Mouse (Mus musculus): ENCODE data around the gene Acap2. TPM values are rescaled to one million over a fixed set of nuclear protein-coding genes. Genes with fewer than 3 reads are reported as not detected.
A peak's percentile ranks its signal among the peaks of the same experiment; 100 is the strongest.

Gene Acap2
- 12.1 and 14.6 TPM in 2 replicates for polyA plus RNA-seq (2015; fragmentation: Nextera tagmentation; extraction: Ambion mirVana)

- Histone ChIP-seq H3K4me1 (replicated peaks) (peaks cover 31% of the 10 kb centered on the region), H3K27me3 (no peaks in the 10 kb centered on the region), H3K36me3 (no peaks in the 10 kb centered on the region), H3K4me2 (peak within 1 kb of the TSS; percentile 68), H3K9ac (peak within 1 kb of the TSS; percentile 95), H3K9me3 (no peaks in the 10 kb centered on the region), H3K27ac (replicated peaks) (peak within 1 kb of the TSS; percentile 95), H3K4me3 (peak within 1 kb of the TSS; percentile 99)
- under 1% methylated on average over 73 of the region's 73 CpGs for WGBS
- peak; percentile 99 for ATAC-seq (ENCODE audit: low read depth)
These were observed at the start of gene Acap2 for GRCm38 (mm10) chr16:31200790-31201567. Gene Acap2, minus strand, starts transcription at chr16:31201245.

GRCm38 (mm10) chr16:31249401-31249800 is 48.4 kb upstream of the Acap2 start:
- no peak overlapping the region for H3K9ac ChIP-seq
- H3K9me3 ChIP-seq = no peaks in the 10 kb centered on the region
- no peak overlapping the region for H3K4me3 ChIP-seq
- peaks cover 8% of the 10 kb centered on the region for H3K36me3 ChIP-seq
- ATAC-seq (ENCODE audit: low read depth) = no peak
- no peaks in the 10 kb centered on the region for H3K4me1 ChIP-seq (replicated peaks)
- no peak overlapping the region for H3K27ac ChIP-seq (replicated peaks)
- H3K27me3 ChIP-seq = no peaks in the 10 kb centered on the region
- 73% methylated on average over 3 of the region's 3 CpGs for WGBS
- no peak overlapping the region for H3K4me2 ChIP-seq

- Histone ChIP-seq H3K4me3 (no peak overlapping the region), H3K27ac (replicated peaks) (peak overlapping the region; percentile 46; the same call in 1 of the 2 replicates), H3K9ac (no peak overlapping the region), H3K27me3 (no peaks in the 10 kb centered on the region), H3K9me3 (no peaks in the 10 kb centered on the region), H3K4me1 (replicated peaks) (no peaks in the 10 kb centered on the region), H3K36me3 (peaks cover 8% of the 10 kb centered on the region), H3K4me2 (no peak overlapping the region)
- 72% methylated on average over 13 of the region's 13 CpGs for WGBS
- no peak for ATAC-seq (ENCODE audit: low read depth)
These were observed 47.7 kb upstream of the Acap2 start for GRCm38 (mm10) chr16:31248717-31249116.

- no peaks in the 10 kb centered on the region for H3K9me3 ChIP-seq
- no peak overlapping the region for H3K27ac ChIP-seq (replicated peaks)
- H3K36me3 ChIP-seq = peaks cover 5% of the 10 kb centered on the region; the same call in 1 of the 2 replicates
- ATAC-seq (ENCODE audit: low read depth) = no peak
- H3K9ac ChIP-seq = no peak overlapping the region
- H3K27me3 ChIP-seq = no peaks in the 10 kb centered on the region
- no peak overlapping the region for H3K4me3 ChIP-seq
- H3K4me2 ChIP-seq = no peak overlapping the region
- H3K4me1 ChIP-seq (replicated peaks) = no peaks in the 10 kb centered on the region
- WGBS = 83% methylated on average over 7 of the region's 7 CpGs
These were observed 46.4 kb upstream of the Acap2 start for GRCm38 (mm10) chr16:31247442-31247841.

GRCm38 (mm10) chr16:31244053-31244452 is 43.0 kb upstream of the Acap2 start:
- WGBS = 85% methylated on average over 3 of the region's 3 CpGs

GRCm38 (mm10) chr16:31241433-31241832 is 40.4 kb upstream of the Acap2 start:
- 82% methylated on average over 9 of the region's 9 CpGs for WGBS
- no peak overlapping the region for H3K4me2 ChIP-seq

More at GRCm38 (mm10) chr16:31244053-31244452, 43.0 kb upstream of the Acap2 start:
- Histone ChIP-seq H3K4me3 (no peak overlapping the region), H3K27me3 (no peaks in the 10 kb centered on the region), H3K27ac (replicated peaks) (no peak overlapping the region), H3K4me1 (replicated peaks) (no peaks in the 10 kb centered on the region), H3K9me3 (no peaks in the 10 kb centered on the region), H3K9ac (no peak overlapping the region), H3K36me3 (no peaks in the 10 kb centered on the region), H3K4me2 (no peak overlapping the region)
- no peak for ATAC-seq (ENCODE audit: low read depth)

GRCm38 (mm10) chr16:31240569-31240968 is 39.5 kb upstream of the Acap2 start:
- Histone ChIP-seq H3K4me2 (no peak overlapping the region), H3K9me3 (no peaks in the 10 kb centered on the region), H3K4me3 (no peak overlapping the region), H3K4me1 (replicated peaks) (peaks cover 6% of the 10 kb centered on the region), H3K27ac (replicated peaks) (no peak overlapping the region), H3K36me3 (no peaks in the 10 kb centered on the region), H3K9ac (no peak overlapping the region), H3K27me3 (no peaks in the 10 kb centered on the region)
- no peak for ATAC-seq (ENCODE audit: low read depth)
- WGBS = 91% methylated on average over 8 of the region's 8 CpGs

More at GRCm38 (mm10) chr16:31241433-31241832, 40.4 kb upstream of the Acap2 start:
- Histone ChIP-seq H3K4me1 (replicated peaks) (no peaks in the 10 kb centered on the region), H3K27me3 (no peaks in the 10 kb centered on the region), H3K27ac (replicated peaks) (no peak overlapping the region), H3K36me3 (no peaks in the 10 kb centered on the region), H3K4me3 (no peak overlapping the region), H3K9ac (no peak overlapping the region), H3K9me3 (no peaks in the 10 kb centered on the region)
- no peak for ATAC-seq (ENCODE audit: low read depth)

- Histone ChIP-seq H3K27ac (replicated peaks) (no peak overlapping the region), H3K9ac (no peak overlapping the region), H3K36me3 (no peaks in the 10 kb centered on the region), H3K4me2 (no peak overlapping the region), H3K4me1 (replicated peaks) (peaks cover 19% of the 10 kb centered on the region), H3K4me3 (no peak overlapping the region), H3K9me3 (no peaks in the 10 kb centered on the region), H3K27me3 (0 out of 2 replicates have a peak, but pooled peaks cover 4% of the 10 kb centered on the region)
- WGBS = 78% methylated on average over 5 of the region's 5 CpGs
- ATAC-seq (ENCODE audit: low read depth) = no peak
These were observed 37.2 kb upstream of the Acap2 start for GRCm38 (mm10) chr16:31238281-31238680.

GRCm38 (mm10) chr16:31235457-31236310 is 34.6 kb upstream of the Acap2 start:
- 15% methylated on average over 18 of the region's 18 CpGs for WGBS
- peak overlapping the region; percentile 33 for H3K4me2 ChIP-seq
- ATAC-seq (ENCODE audit: low read depth) = peak; percentile 67

GRCm38 (mm10) chr16:31234808-31235456 is 33.9 kb upstream of the Acap2 start:
- Histone ChIP-seq H3K9ac (no peak overlapping the region), H3K4me2 (peak overlapping the region; percentile 33; the same call in 1 of the 2 replicates), H3K36me3 (no peaks in the 10 kb centered on the region), H3K27ac (replicated peaks) (no peak overlapping the region), H3K4me3 (no peak overlapping the region), H3K4me1 (replicated peaks) (peaks cover 20% of the 10 kb centered on the region), H3K27me3 (0 out of 2 replicates have a peak, but pooled peaks cover 4% of the 10 kb centered on the region), H3K9me3 (0 out of 2 replicates have a peak, but pooled peaks cover 5% of the 10 kb centered on the region)
- no peak for ATAC-seq (ENCODE audit: low read depth)
- WGBS = 68% methylated on average over 12 of the region's 12 CpGs

More at GRCm38 (mm10) chr16:31235457-31236310, 34.6 kb upstream of the Acap2 start:
- H3K27me3 ChIP-seq = 0 out of 2 replicates have a peak, but pooled peaks cover 4% of the 10 kb centered on the region
- H3K4me1 ChIP-seq (replicated peaks) = peaks cover 20% of the 10 kb centered on the region
- no peak overlapping the region for H3K9ac ChIP-seq
- H3K36me3 ChIP-seq = no peaks in the 10 kb centered on the region
- no peak overlapping the region for H3K4me3 ChIP-seq
- H3K27ac ChIP-seq (replicated peaks) = 0 out of 2 replicates have a peak overlapping the region, but pooled peaks have one; percentile 9
- H3K9me3 ChIP-seq = 0 out of 2 replicates have a peak, but pooled peaks cover under 1% of the 10 kb centered on the region

- WGBS = 54% methylated on average over 3 of the region's 3 CpGs
- Histone ChIP-seq H3K4me2 (no peak overlapping the region), H3K27me3 (0 out of 2 replicates have a peak, but pooled peaks cover 4% of the 10 kb centered on the region), H3K9me3 (0 out of 2 replicates have a peak, but pooled peaks cover 5% of the 10 kb centered on the region), H3K36me3 (no peaks in the 10 kb centered on the region), H3K9ac (no peak overlapping the region), H3K27ac (replicated peaks) (no peak overlapping the region), H3K4me3 (no peak overlapping the region), H3K4me1 (replicated peaks) (peaks cover 20% of the 10 kb centered on the region)
- no peak for ATAC-seq (ENCODE audit: low read depth)
These were observed 33.3 kb upstream of the Acap2 start for GRCm38 (mm10) chr16:31234356-31234755.
